Mouse (Mus musculus): ENCODE results near the gene Iqcn.

Gene Iqcn

DNA sequence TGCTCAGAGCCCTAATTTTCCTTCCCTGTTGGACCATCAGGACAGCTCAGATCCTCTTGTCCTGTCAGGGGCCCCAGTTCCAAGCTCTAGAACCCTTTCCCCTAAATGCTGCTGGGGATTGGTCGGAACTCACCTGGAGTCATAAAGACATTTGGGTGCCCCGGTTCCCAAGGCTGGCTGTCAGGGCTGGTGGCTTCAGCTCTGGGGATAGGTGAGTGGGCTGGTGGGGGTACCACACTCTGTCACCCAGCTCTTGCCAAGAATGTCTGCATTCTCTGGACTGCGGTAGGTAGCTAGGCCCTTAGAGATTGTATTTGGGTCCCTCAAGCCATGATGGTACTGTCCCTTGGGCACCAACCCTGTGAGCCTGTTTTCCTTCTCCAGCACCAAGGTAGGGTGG is at the start of gene Iqcn:
Gene Iqcn, plus strand, starts transcription at position 171 of the 400 bp plus-strand sequence.
- DNase-seq (ENCODE audit: low read depth) = no peak

DNA sequence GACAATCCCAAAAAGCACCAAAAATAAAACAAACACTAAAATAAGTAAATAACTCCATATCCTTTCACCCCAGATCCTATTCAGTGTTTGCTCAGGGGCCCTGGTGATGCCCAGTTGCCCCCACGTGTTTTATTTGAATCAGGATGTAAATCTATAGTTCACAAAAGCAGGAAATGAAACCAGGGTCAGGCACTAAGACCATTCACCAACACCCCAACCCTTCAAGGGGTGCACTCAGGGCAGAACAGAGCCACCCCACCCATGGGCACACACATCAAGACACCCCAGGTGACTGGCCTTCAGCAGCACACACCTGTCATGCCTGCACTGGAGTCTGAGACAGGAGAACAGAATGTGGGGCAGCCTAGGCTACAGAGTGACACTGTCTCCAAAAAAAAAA is 49.1 kb upstream of the Iqcn start:
- no peak for DNase-seq (ENCODE audit: low read depth)

DNA sequence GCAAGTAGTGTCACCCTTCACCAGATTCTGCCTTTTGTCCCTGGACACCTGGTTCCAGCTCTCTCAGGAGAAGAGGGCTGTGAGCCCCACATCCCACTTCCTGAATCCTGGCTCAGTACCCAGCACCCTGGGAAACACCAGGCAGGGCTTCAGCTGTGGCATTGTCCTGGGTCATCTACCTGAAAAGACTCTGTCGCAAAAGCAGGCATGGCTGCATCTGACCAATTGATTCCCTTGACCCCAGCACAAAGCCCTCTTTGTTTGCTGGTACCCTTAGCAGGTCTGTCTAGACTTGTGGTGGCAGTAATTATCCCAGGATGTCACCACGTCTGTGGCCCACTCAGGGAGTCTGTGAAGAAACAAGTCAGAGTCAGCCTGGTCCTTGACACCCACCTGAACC is 47.8 kb upstream of the Iqcn start:
- no peak for DNase-seq (ENCODE audit: low read depth)

DNA sequence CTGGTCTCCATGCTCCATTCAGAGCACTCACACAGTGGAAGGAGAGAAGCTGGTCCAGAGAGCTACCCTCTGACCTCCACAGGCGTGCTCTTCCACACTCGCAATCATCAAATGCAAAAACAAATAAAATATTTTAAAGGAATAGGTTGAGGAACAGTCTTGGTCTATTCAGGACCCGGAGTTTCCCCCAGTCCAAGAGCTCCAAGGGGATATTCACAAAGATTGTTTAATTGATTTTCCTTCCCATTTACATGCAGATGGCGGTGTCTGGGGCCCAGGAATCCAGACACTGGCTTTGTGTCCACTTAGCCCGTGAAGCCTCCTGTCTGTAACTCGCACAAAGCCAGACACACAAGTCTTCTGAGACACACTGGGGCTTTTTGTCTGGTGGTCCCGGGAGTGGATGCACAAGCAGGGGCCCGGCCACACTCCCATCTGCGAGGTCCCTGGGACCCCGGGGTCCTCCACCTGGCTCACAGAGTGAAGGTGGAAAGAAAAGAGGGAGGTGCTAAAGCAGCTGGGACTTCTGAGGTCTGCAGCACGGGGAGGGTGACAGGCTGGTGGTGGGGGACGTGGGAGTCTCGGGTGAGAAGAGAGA is 47.0 kb upstream of the Iqcn start:
- no peak for DNase-seq (ENCODE audit: low read depth)

DNA sequence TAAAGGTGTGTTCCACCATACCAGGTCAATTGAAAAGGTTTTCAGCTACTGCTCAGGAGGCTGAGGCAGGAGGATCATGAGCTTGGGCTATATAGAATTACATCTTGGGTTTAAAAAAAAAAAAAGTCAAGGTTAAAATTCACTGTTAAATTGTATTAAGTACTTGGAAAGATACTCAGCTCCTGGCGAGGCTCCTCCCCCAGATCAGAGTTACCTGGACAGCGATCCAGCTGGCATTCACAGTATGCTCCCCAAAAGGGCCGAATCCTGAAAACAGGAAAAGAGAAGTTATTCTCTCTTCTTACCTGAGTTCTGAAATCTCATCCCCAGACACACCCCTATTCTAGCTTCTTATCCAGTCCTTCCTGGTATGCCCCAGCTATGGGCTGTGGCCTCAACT is 46.0 kb upstream of the Iqcn start:
- DNase-seq (ENCODE audit: low read depth) = no peak

DNA sequence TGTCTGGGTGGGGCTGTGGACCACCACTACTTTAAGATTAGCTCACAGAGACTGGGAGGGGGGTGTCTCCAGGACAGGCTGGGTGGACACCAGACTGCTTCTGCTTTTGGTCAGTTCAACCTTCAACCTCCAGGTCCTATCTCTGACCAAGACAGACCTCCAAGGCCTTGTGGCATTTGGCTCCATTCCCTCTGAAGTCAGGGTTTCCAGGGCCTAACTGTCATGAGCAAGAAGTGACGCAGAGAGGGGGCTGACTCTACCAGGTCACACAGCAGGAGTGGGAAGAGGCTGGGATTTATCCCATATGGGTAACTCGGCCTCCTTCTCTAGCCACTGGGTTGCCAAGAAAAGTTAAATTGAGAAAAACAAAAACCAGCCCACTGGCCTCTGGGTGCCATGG is 45.5 kb upstream of the Iqcn start:
- no peak for DNase-seq (ENCODE audit: low read depth)

DNA sequence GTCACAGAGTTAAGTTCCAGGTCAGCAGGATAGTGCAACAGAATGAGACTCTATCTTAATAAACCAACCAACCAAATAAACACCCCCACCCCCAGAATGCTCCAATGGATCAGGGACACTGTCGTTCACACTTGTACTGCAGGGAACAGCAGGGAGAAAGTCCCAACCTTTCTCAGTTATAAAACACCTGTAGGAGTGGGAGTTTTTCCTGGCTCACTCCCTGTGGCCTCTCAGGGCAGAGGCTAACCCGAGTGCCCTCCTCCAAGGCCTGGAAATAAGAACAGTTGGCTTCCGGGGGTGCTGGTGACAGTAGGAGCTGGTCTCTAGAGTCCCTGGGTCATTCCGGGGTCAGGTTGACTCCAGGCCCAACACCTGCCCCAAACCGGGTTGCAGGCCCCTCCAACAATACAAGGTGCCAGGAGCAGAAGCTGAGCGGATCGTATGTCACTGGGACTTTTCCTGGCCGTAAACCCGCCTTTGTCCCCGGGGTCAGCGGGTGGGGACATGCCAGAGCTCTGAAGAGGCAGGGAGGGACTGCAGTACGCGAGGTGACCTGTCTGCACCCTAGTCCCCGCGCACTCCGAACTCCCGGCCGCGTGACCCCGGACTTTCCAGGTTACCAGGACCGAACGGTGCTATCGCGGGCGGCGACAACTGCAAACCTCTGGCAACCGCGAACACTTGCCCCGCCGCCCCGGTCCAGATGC is 44.2 kb upstream of the Iqcn start:
- DNase-seq (ENCODE audit: low read depth) = peak; percentile 25

DNA sequence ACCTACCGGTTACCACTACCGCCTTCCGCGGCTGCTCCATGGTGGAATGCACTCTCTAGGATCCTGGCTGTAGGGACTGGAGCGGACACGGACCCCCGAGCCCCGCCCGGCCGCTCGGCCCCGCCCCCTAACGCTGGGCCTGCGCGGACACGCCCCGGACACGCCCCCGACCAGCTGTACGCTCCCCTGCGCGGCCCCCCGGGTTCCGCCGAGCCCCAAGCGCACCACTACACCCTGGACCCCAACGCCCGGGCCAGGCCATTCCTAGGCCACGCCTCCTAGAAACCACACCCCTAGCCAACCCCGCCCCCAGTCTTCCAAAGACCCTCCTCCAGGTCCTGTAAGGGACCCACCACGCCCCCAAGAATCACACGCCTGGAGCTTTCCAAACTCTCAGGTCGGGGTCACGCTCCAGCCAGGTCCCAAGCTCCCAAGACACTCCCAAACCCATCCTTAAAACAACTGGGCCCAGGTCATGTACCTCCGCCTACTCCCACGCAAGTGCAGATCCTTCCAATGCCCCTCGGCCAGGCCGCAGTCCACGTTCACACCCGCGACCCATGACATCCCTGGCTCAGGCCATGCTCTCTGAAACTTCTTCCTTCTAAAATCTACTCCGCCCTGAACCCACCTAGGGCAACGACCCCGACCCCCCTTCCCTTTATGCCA is 43.5 kb upstream of the Iqcn start:
- DNase-seq (ENCODE audit: low read depth) = peak; percentile 75

DNA sequence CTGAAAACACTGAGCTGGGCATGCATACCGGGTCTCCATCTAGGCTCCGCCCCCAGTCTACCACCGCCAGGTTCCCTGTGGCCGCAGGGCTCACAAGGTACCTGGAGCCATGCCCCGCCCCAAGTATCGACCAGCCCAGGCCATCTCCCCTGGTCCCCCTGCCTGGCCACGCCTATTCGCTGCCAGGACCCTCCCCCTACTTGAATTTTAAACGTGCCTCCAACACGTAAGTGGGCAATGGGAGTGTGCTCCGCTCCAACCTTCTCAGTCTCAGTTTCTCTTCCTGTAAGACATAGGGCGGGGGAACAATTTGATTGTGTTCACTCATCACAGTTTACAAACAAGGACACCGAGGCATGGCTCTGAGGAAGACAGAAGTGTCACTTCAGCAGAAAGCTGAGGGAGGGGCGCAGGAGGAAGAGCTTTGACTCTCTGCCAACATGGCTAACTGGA is 43.0 kb upstream of the Iqcn start, which contains the start of gene Pgpep1:
Gene Pgpep1, minus strand, starts transcription at position 116 of the 453 bp plus-strand sequence.
- DNase-seq (ENCODE audit: low read depth) = peak; percentile 54

DNA sequence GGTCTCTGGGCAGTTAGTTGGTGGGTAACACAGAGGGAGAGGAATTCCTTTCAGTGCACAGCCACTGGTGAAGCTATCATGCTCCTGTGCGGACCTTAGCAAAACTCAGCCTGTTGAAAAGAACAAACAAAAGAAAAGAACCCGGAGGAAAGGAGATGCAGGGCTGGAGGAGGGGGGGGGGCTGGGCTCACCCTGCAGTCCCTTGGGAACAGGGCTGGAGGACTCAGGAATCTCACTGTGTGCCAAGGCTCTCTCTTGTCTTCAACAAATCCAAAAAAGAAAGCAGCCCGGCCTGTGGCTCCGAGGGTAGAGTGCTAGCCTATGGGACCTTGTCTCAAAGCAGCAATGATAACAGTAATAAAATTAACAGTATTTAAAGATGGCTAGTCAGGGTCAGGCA is 39.6 kb upstream of the Iqcn start:
- no peak for DNase-seq (ENCODE audit: low read depth)

DNA sequence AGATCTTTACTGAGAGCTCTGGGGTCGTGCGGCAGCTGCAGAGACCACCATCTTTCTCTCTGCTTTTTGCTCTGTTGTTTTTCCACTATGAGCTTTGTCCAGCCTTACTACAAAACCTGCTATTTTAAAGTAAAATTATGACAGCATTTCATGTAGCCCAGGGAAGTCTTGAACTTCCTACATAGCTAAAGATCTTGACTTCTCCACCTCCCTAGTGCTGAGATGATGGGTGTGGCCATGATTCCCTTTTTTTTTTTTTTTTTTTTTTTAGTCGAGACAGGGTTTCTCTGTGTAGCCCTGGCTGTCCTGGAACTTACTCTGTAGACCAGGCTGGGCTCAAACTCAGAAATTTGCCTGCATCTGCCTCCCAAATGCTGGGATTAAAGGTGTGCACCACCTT is 38.6 kb upstream of the Iqcn start:
- no peak for DNase-seq (ENCODE audit: low read depth)

DNA sequence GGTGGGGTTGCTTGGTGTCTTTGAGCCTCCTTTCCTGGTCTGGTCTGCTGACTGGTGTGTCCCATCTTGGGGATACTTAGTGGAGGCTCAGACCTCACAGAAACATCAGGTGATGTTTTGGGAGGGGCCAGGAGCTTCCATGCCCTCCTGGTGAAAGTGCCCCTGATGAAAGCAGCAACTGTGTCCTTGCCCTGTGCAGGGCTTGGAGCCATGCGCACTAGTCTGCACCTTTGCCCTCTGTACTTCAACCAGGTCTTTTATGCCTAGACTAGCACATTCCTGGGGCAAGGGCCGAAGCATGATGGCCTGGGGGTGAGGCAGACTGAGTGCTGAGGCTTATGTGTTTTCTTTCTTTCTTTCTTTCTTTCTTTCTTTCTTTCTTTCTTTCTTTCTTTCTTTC is 37.7 kb upstream of the Iqcn start:
- DNase-seq (ENCODE audit: low read depth) = no peak

DNA sequence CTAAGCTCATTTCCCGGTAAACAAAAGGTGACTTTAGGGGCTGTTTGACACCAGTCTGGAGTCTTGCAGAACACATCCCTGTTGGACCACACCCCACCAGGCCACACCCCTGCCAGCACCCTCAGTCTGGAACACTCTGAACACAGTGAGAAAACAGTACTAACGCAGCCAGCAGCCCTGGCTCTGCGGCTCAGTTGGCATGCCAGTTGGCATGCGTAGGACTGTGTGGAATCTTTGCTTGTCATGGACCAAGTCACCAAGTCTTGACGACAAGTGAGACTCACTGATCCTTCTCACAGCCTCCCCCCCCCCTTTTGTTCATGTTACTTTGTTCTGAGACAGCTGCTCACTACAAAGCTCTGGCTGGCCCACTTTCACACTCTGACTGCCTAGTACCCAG is 36.2 kb upstream of the Iqcn start:
- DNase-seq (ENCODE audit: low read depth) = no peak

DNA sequence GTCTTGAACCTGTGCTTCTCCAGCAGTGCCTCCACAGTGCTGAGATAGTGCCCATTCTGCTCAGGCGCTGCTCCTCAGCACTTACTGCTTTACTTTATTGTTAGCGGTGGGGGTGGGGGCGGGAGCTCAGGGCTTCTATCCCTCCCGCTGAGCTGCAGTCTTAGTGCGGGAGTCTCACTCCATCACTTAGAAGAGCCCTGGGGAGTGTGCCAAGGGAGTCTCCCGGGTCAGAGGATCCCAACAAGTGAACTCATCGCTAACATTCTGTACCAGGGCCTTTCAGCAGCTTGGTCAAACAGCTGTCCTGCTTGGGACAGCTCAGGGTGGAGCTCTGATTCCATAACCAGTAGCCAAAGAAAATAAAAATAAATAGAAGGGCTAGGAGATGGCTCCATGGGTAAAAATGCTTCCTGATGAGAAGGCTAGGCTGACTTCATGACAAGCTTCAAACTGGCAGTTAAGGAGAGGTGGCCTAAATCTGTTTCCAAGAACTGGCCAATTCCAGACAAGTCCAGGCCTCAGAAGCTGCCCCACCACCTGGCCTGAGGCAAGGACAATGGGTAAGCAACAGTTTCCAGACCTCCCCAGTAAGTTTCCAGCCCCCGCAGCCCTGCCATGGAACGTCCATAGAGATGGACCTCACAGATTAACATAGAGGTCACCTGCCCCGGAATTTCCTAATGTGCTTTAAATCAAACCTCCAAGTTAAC is 31.5 kb upstream of the Iqcn start:
- no peak for DNase-seq (ENCODE audit: low read depth)

DNA sequence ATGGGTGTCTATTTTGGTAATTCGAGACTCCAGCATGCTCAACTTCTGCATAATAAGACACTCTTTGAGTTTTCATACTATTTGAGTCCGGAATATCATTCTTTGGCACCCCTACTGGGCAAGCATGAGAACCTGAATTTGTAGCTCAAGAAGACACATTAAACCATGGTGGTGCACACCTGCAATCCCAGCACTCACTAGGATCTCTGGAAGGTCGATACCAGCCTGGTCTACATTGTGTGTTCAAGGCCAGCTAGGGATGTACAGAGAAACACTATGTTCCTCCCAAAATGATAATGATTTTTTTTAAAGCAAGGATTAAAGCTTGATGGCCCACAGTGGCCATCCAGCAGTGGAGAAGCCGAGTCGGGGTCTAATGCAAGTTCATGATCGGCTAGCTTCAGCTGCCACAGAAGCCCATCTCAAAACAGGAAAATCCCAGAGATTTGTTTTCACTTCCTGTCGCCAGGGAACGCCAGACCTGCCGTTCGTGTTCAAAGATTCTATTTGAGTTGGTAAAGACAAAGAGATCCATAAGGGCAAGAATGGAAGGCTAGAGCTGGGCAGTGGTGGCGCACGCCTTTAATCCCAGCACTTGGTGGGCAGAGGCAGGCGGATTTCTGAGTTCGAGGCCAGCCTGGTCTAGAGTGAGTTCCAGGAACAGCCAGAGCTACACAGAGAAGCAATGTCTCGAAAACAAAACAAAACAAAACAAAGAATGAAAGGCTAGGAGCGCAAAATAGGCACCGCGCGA is 30.8 kb upstream of the Iqcn start:
- DNase-seq (ENCODE audit: low read depth) = peak; percentile 24

DNA sequence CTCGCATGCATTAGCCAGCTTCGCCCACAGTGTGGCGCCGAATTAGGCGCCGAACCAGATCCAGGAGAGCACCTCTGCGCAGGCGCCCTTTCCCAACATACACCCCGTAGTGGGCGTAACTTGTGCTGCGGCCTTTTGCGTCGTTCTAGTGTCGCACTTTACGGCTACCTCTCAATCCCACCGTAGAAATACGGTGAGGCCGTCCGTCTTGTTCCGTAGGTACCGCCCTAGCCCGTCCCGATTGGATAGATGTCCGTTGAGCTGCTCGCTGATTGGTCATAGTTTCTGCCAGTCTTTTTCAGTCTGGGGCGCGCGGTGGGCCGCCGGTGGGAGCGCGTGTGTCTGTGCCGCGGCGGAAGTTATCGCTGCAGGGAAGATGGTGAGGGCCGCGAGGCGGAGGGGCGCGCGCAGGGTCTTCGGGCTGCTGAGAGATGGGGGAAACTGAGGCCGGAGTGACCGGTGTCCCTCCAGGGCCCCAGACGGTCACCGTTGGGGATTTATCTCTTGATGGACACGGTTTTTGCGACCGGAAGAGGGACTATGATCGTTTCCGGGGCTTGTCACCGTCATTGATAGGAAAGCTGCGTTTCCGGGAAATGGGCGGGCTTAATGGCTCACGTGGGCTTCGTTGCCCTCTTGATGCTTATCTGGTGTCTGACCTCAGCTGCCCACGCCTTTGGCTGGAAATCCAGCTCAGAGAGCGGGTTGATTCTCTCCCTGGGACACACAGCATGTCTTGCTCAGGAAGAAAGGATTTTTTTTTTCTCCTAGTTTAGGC is 30.0 kb upstream of the Iqcn start, which contains the start of gene Lsm4:
Gene Lsm4, plus strand, starts transcription at position 170 of the 778 bp plus-strand sequence.
- DNase-seq (ENCODE audit: low read depth) = peak; percentile 100

DNA sequence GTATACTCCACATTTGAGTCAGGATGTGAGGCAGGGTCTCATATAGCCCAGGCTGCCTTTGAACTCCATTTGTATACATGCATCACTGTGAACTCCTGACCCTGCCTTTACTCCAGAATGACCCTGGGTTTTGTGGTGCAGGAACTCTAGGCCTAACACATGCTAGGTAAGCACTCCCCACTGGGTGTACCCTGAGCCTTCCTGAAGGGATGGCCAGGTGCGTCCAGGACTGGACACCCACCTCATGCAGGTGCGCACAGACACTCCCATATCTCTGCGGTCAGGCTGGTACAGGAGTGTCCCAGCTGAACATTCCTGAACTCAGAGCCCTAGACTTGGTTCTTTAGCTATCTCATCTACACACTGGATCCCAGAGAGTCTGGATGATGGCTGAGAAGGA is 29.1 kb upstream of the Iqcn start:
- DNase-seq (ENCODE audit: low read depth) = no peak

DNA sequence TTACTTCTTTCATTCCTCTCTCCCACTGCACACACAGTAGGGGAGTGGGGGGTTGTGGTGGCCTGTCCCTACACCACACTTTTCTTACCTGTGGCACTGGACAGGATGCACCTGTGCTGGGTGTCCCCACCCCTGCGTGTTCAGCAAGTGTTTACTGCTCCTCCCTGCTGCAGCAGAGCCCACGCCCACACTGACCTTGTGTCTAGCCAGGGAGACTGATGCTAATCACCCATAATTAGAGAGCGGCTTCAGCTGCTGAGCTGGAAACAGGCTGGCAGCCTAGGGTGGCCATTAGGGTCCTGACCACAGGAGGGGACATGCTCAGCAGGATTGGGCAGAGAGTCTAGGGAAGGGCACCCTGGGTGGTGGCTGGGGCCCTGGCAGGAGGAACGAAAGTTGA is 28.5 kb upstream of the Iqcn start:
- peak; percentile 33 for DNase-seq (ENCODE audit: low read depth)

DNA sequence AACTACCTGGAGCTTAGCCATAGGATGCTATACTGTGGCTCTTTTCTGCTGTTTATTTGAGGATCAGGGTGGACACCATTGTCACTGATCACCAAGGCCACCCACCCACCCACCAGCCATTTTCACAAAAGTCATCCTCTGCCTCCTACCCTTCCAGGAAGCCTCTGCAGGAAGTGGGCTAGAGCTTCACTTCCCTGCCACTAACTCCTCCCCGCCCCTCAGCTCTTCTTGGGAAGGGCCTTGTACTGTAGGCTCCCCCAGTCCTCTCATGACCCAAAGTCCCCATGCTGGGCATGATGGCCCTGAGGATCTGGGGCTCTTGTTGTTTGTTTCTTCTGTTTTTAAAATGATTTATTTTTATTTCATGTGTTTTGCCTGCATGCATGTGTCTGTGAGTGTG is 27.9 kb upstream of the Iqcn start:
- DNase-seq (ENCODE audit: low read depth) = peak; percentile 70

DNA sequence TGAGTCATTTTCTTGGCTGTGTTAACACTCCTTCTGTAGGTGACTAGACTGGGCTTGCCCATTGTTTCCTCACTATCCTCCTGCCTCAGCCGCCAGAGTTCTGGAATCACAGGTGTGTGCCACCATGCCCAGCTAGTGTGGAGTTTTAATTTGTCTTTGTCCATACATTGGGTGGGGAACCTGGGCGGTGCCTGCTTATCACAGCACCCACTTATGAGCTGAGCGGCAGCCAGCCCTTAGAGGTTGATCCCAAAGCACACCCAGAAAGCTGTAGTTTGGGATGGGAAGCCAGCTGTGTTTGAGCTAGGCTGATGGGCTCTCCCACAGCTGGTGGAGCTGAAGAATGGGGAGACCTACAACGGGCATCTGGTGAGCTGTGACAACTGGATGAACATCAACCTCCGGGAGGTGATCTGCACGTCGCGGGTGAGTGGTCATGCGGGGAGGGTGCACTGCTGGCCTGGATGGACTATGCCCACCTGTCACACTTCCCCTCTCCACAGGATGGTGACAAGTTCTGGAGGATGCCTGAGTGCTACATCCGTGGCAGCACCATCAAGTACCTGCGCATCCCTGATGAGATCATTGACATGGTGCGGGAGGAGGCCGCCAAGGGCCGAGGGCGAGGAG is 25.7 kb upstream of the Iqcn start:
- DNase-seq (ENCODE audit: low read depth) = no peak

DNA sequence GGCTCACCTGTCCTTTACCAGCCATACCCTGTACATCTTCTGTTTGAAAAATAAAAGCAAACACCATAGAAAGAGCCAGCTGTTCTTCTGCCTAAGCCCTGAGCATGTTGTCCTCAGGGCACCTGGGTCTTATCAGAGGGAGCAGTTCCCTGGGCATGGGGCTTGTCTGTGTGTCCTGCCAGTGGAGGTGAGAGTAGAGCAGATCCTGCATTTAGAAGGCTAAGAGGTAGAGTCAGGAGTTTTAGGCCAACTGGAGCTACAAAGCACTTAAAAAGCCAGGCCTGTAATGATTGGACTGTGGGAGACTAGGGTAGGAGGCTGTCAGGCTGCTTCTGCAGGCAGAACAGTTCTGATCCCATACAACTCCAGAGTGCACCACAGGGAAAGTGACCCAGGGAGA is 24.6 kb upstream of the Iqcn start:
- no peak for DNase-seq (ENCODE audit: low read depth)

Measured in naive thymus-derived CD4-positive, alpha-beta T cell, adult 2 months (primary cell).